13 mouse cellular contexts compared by ENCODE assay signal in the genomic region with DNA sequence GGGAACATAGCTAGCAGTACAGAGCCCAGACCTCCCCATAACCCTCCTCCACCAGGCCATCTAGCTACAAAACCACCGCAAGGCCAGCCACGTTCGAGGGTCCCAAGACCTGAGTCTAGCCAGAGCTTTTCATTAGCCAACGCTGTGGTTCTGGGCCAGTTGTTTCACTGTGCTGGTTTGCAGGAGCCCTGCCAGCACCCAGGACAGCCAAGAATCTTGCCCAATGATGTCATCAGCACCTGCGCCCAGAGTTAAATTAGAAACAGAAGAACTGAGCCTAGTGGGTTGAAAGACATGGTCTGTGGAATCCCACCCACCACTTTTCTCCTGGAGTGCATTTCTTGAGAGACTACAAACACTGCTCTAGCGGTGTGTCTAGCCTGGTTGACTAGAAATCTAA. TPM values are rescaled to one million over a fixed set of nuclear protein-coding genes. Genes with fewer than 3 reads are reported as not detected.
DNase-seq lines count a peak whose midpoint lies in the region; ATAC-seq and TF ChIP-seq lines count a peak whose summit lies in the region.
"Had no signal": no experiment of that assay in that cellular context is flagged by ENCODE, and none has a peak within 500 bp of the region (broad histone marks: within the 10 kb centered on the region; RNA-seq: fewer than 3 reads in every experiment).

No protein-coding gene starts in this region.

- H3K9ac ChIP-seq in limb, embryonic 13.5 days, result no peak overlapping the region
- H3K9ac ChIP-seq in forebrain, embryonic 16.5 days (replicated peaks; ENCODE audit: low read depth, low read length), result no peak overlapping the region
- H3K9ac ChIP-seq: intestine, embryonic 15.5 days had no signal

- no peak overlapping the region for H3K4me2 ChIP-seq in limb, embryonic 13.5 days (replicated peaks)
- no peak overlapping the region for H3K4me2 ChIP-seq in forebrain, embryonic 16.5 days (ENCODE audit: low read length)
- H3K4me2 ChIP-seq: intestine, embryonic 15.5 days had no signal

- no peaks in the 10 kb centered on the region for H3K9me3 ChIP-seq in limb, embryonic 13.5 days
- no peaks in the 10 kb centered on the region for H3K9me3 ChIP-seq in limb, embryonic 10.5 days (replicated peaks)
- no peaks in the 10 kb centered on the region for H3K9me3 ChIP-seq in forebrain, embryonic 16.5 days (ENCODE audit: control insufficient read depth, low read length)
- H3K9me3 ChIP-seq: intestine, embryonic 15.5 days had no signal

- H3K36me3 ChIP-seq in limb, embryonic 13.5 days, result no peaks in the 10 kb centered on the region
- H3K36me3 ChIP-seq in limb, embryonic 10.5 days, result no peaks in the 10 kb centered on the region
- H3K36me3 ChIP-seq in forebrain, embryonic 16.5 days (ENCODE audit: control insufficient read depth, insufficient read depth), result no peaks in the 10 kb centered on the region
- H3K36me3 ChIP-seq in kidney, adult 2 months (ENCODE audit: control insufficient read depth, insufficient read depth, low read length), result no peaks in the 10 kb centered on the region
- H3K36me3 ChIP-seq: G1E; intestine, embryonic 15.5 days had no signal

- H3K4me1 ChIP-seq in limb, embryonic 13.5 days, result peaks cover 17% of the 10 kb centered on the region
- peaks cover 6% of the 10 kb centered on the region for H3K4me1 ChIP-seq in limb, embryonic 10.5 days
- H3K4me1 ChIP-seq in forebrain, embryonic 16.5 days (replicated peaks; ENCODE audit: control insufficient read depth, insufficient read depth, low read length), result peaks cover 9% of the 10 kb centered on the region; the same call in 1 of the 2 replicates
- no peaks in the 10 kb centered on the region for H3K4me1 ChIP-seq in kidney, adult 2 months (ENCODE audit: control insufficient read depth, insufficient read depth, low read length)
- H3K4me1 ChIP-seq: intestine, embryonic 15.5 days had no signal

- 70% methylated on average over 6 of the region's 6 CpGs for WGBS in limb, embryonic 13.5 days
- WGBS in limb, embryonic 10.5 days, result 90% methylated on average over 6 of the region's 6 CpGs
- 71% methylated on average over 6 of the region's 6 CpGs for WGBS in forebrain, embryonic 16.5 days
- 77% methylated on average over 6 of the region's 6 CpGs for WGBS in kidney, adult 2 months

- DNase-seq in adrenal gland, postnatal 10 days, result peak; percentile 56
- DNase-seq in adrenal gland, postnatal 4 days (ENCODE audit: low spot score in 2 of 2), result no peak
- DNase-seq in limb, embryonic 10.5 days (ENCODE audit: low spot score), result no peak
- DNase-seq in heart, postnatal 10 days, result peak; percentile 78 to 82
- DNase-seq in skeletal muscle tissue, adult 2 months (ENCODE audit: low read depth, low spot score), result peak; percentile 54
- DNase-seq in kidney, adult 2 months, result no peak
- DNase-seq: thymus, postnatal 14 days had no signal

- 0 out of 2 replicates have a peak, but pooled peaks have one; percentile 9 for ATAC-seq in limb, embryonic 13.5 days (ENCODE audit: low FRiP score, low read depth)
- ATAC-seq in forebrain, embryonic 16.5 days, result no peak
- ATAC-seq: intestine, embryonic 15.5 days had no signal

- intact Hi-C loops in heart, postnatal 10 days (cut with DNase I), result loop anchor here (5.0 kb wide), 2 partner anchors 209 to 256 kb away; no protein-coding TSS in a partner anchor

- H3K4me3 ChIP-seq in limb, embryonic 13.5 days, result no peak overlapping the region
- H3K4me3 ChIP-seq in limb, embryonic 10.5 days, result no peak overlapping the region
- no peak overlapping the region for H3K4me3 ChIP-seq in forebrain, embryonic 16.5 days (replicated peaks; ENCODE audit: low read length)
- no peak overlapping the region for H3K4me3 ChIP-seq in kidney, adult 2 months (ENCODE audit: insufficient read depth, low read depth, low read length)
- H3K4me3 ChIP-seq: intestine, embryonic 15.5 days; layer of hippocampus, adult 2 months had no signal

- H3K27me3 ChIP-seq in limb, embryonic 13.5 days, result no peaks in the 10 kb centered on the region
- H3K27me3 ChIP-seq in limb, embryonic 10.5 days (ENCODE audit: low read depth, poor library complexity, severe bottlenecking), result no peaks in the 10 kb centered on the region
- no peaks in the 10 kb centered on the region for H3K27me3 ChIP-seq in forebrain, embryonic 16.5 days (replicated peaks; ENCODE audit: control insufficient read depth, insufficient read depth, low read length)
- H3K27me3 ChIP-seq in kidney, adult 2 months (replicated peaks; ENCODE audit: control insufficient read depth, insufficient read depth, low read length), result no peaks in the 10 kb centered on the region
- H3K27me3 ChIP-seq: intestine, embryonic 15.5 days had no signal

- no peak overlapping the region for H3K27ac ChIP-seq in limb, embryonic 13.5 days
- no peak overlapping the region for H3K27ac ChIP-seq in limb, embryonic 10.5 days
- H3K27ac ChIP-seq in forebrain, embryonic 16.5 days (ENCODE audit: low read length), result no peak overlapping the region
- no peak overlapping the region for H3K27ac ChIP-seq in kidney, adult 2 months (ENCODE audit: insufficient read depth, low read depth, low read length)
- H3K27ac ChIP-seq: intestine, embryonic 15.5 days; layer of hippocampus, adult 2 months had no signal

- no peak for TF ChIP-seq POLR2A in kidney, adult 2 months (IDR thresholded peaks at IDR 0.05; ENCODE audit: low read depth, low read length)

- TF ChIP-seq CTCF in kidney, adult 2 months (conservative IDR thresholded peaks at IDR 0.05; ENCODE audit: insufficient read depth, insufficient read length, low read depth, low read length), result no peak

RNA-seq across cellular contexts. Expression of a gene that starts 35.0 kb away (rescaled TPM):
- not detected for total RNA-seq in adrenal gland, postnatal 10 days (2021)
- total RNA-seq in adrenal gland, postnatal 4 days (2021), result not detected
- polyA plus RNA-seq in limb, embryonic 13.5 days (2015; fragmentation: Nextera tagmentation; extraction: Ambion mirVana), result 1.1 and 1.2 TPM in 2 replicates
- not detected in 2 replicates for polyA plus RNA-seq in limb, embryonic 10.5 days (2016; fragmentation: Nextera tagmentation; extraction: Ambion mirVana)
- total RNA-seq in heart, postnatal 10 days (2021), result not detected
- polyA plus RNA-seq in forebrain, embryonic 16.5 days (2015; fragmentation: Nextera tagmentation; extraction: Ambion mirVana), result 0.38 TPM in 1 of 2 replicates, not detected in the other
- polyA plus RNA-seq in kidney, adult 2 months (2012; rRNA removed), result not detected in 2 replicates
- total RNA-seq: G1E; layer of hippocampus, adult 2 months; megakaryocyte, adult 5-6 weeks had no signal
- polyA plus RNA-seq: G1E had no signal

Comparison
In these comparisons a context has a peak if more than half of its experiments do, and no peak if none do; other contexts are left out.
1. DNase-seq: peak in adrenal gland, postnatal 10 days (single experiment), heart, postnatal 10 days (2 of 2) and skeletal muscle tissue, adult 2 months (single experiment); none in adrenal gland, postnatal 4 days (0 of 2), limb, embryonic 10.5 days (single experiment) and kidney, adult 2 months (single experiment).